Mouse (Mus musculus) liver, adult 2 months (tissue): ENCODE measurements at regions not wholly inside any gene's neighbourhood (a gene's known extent, or its start where the extent isn't known, plus 50 kb on each side); places are given as distances from the start of the nearest gene placed in this dataset.
A peak's percentile ranks its signal among the peaks of the same experiment; 100 is the strongest.

Source experiments
- DNase-seq: peaks from one replicate; pipeline ENCODE4 v3.0.0-alpha.2; 2011; ENCODE audit warnings: low read depth, low spot score; ENCODE audit errors: extremely low read depth
- H3K27ac ChIP-seq: fragments of 200-500 bp; replicated peaks from 2 replicates; pipeline ENCODE4 v1.5.1; 2012; ENCODE audit warnings: low read depth, mild to moderate bottlenecking, control low read depth, inconsistent platforms, low read length; ENCODE audit not compliant: insufficient read depth
- H3K27me3 ChIP-seq: fragments of 200-500 bp; 2 replicates; pipeline ENCODE4 v1.6.1; 2012; ENCODE audit warnings: mild to moderate bottlenecking, moderate library complexity, low read length, inconsistent platforms; ENCODE audit not compliant: control insufficient read depth, insufficient read depth
- H3K36me3 ChIP-seq: fragments of 200-500 bp; 2 replicates; pipeline ENCODE4 v1.6.1; 2012; ENCODE audit warnings: low read length, inconsistent platforms; ENCODE audit not compliant: control insufficient read depth, insufficient read depth
- H3K4me1 ChIP-seq: fragments of 200-500 bp; 2 replicates; pipeline ENCODE4 v1.6.1; 2011; ENCODE audit warnings: low read length; ENCODE audit not compliant: control insufficient read depth, insufficient read depth
- H3K4me3 ChIP-seq: fragments of 200-500 bp; 2 replicates; pipeline ENCODE4 v1.5.1; 2011; ENCODE audit warnings: low read depth, mild to moderate bottlenecking, control low read depth, low read length, moderate library complexity; ENCODE audit not compliant: insufficient read depth
- H3K79me2 ChIP-seq: fragments of 200-500 bp; 2 replicates; pipeline ENCODE4 v1.6.1; 2012; ENCODE audit warnings: inconsistent platforms, mild to moderate bottlenecking, low read length, moderate library complexity; ENCODE audit not compliant: control insufficient read depth, insufficient read depth
- H3K9ac ChIP-seq: fragments of 200-500 bp; 2 replicates; pipeline ENCODE4 v1.6.1; 2012; ENCODE audit warnings: low read depth, mild to moderate bottlenecking, control low read depth, inconsistent platforms, low read length
- CTCF ChIP-seq: fragments of 200-500 bp; IDR thresholded peaks from 2 replicates; pipeline ENCODE4 v1.5.1; 2011; ENCODE audit warnings: low read depth, low read length, control low read depth
- POLR2A ChIP-seq: fragments of 200-500 bp; IDR thresholded peaks from 2 replicates; pipeline ENCODE4 v1.6.1; 2011; ENCODE audit warnings: low read length, control low read depth; ENCODE audit not compliant: insufficient read depth; ENCODE audit errors: extremely low read depth
- WGBS: fragments of 180-500 bp; shearing (Covaris S2); methylation state at CpG from one replicate; pipeline ENCODE4 v1.1.7; 2018; 5-methylcytosine and 5-hydroxymethylcytosine counted together

DNA sequence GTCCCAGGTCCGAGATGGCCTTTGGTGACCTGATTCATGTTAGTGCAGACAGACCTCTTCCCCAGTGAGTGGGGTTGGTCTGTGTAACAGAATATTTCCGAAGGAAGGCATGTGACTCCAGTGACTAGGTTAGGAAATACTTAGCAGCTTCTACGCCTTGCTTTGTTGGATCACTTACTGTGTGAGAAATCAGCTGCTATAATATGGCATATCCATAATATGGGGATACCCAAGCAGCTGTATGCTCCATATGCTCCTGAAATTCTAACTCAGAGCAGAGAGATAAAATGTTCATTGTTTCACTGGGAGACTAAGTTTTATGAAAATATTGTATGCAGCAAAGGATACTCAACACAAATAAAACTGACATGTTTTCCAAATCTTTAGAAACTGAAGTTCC lies 318.1 kb upstream of the Klf3 start:
- TF ChIP-seq POLR2A (no peak), CTCF (no peak)
- Histone ChIP-seq H3K4me3 (no peak overlapping the region), H3K79me2 (no peaks in the 10 kb centered on the region), H3K27ac (no peak overlapping the region), H3K9ac (no peak overlapping the region), H3K27me3 (no peaks in the 10 kb centered on the region), H3K4me1 (no peaks in the 10 kb centered on the region), H3K36me3 (no peaks in the 10 kb centered on the region)
- WGBS = 78% methylated on average over 3 of the region's 3 CpGs
- DNase-seq = no peak

DNA sequence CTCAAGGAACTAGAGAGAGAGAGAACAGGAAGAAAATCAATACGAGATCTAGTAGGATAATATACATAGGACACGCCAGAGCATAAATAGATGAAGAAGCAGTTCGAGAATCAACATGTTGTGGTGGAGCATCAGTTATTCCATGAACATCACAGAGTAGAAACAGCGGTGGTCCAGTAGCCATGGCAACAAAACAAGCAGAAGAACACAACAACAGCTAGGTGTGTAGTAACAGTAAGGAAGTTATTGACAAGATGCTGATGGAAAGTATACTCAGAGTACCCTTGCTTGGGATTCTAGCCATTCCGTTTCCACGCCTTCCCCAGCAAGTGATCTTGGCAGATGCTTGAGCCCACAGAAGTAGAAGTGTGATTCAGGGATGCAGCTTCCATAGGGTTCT lies 317.3 kb upstream of the Klf3 start:
- Histone ChIP-seq H3K36me3 (no peaks in the 10 kb centered on the region), H3K4me3 (no peak overlapping the region), H3K79me2 (no peaks in the 10 kb centered on the region), H3K27me3 (no peaks in the 10 kb centered on the region), H3K4me1 (no peaks in the 10 kb centered on the region), H3K27ac (no peak overlapping the region), H3K9ac (no peak overlapping the region)
- 96% methylated on average over 6 of the region's 6 CpGs for WGBS
- DNase-seq = no peak
- no peak for TF ChIP-seq POLR2A
- no peak for TF ChIP-seq CTCF

DNA sequence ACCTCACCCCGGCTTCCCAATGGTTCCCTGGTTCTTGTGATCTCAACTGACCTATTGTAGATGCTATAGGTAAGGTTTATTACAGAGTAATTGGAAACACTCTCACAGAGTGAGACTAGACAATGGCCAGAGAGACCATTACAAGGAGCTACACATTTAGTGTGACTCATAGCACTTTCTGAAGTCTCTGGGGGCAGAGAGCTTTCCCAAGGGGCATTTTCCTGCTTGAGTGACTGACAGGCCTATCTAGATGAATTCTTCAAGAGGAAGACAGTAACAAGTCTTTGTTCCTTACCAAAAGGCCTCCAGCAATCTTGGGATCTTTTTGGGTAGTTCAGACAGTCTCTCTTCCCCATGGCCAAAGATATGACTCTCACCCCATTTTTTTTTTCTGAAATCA lies 316.4 kb upstream of the Klf3 start:
- DNase-seq = no peak
- Histone ChIP-seq H3K27ac (no peak overlapping the region), H3K36me3 (no peaks in the 10 kb centered on the region), H3K79me2 (no peaks in the 10 kb centered on the region), H3K27me3 (no peaks in the 10 kb centered on the region), H3K9ac (no peak overlapping the region), H3K4me3 (no peak overlapping the region), H3K4me1 (no peaks in the 10 kb centered on the region)
- 97% methylated on average over 1 of the region's 1 CpGs for WGBS
- no peak for TF ChIP-seq POLR2A
- no peak for TF ChIP-seq CTCF

DNA sequence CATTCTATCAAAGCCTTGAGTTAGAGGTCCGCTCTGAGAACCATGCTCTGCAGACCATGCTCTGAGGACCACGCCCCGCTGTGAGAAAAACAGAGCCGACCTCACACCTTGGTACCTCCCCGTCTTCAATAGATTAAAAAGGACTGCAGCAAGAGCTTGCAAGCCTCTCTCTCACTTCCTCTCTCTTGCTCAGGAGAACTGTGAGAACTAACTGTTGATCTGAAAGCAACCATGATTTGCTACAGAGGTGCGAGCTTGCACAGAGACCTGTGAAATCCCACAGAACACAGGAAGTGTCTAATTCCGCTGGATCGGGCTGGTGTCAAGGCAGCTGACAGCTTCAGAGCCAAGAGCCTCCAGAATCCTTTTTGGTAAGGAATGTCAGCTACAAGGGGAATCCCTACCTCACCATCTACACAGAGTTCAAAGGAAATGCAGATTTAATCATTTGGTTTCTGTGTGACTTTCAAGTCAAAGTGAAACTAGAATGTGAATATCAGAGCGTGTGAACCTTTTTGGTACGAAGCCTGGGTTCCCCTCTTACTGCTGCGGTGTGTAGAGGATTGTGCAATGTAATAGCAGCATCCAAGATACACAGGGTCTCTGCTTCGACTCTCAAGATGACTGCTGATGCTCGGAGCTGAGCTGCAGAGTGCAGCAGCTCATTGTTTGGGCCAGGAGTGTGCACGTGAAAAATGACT lies 315.3 kb upstream of the Klf3 start:
- peak; percentile 16 for DNase-seq
- no peak overlapping the region for H3K9ac ChIP-seq
- peak overlapping the region; percentile 36 for H3K27ac ChIP-seq
- no peak for TF ChIP-seq CTCF
- no peak for TF ChIP-seq POLR2A
- H3K4me3 ChIP-seq = no peak overlapping the region; the same call in 1 of the 2 replicates
- no peaks in the 10 kb centered on the region for H3K4me1 ChIP-seq
- WGBS = 62% methylated on average over 14 of the region's 14 CpGs
- H3K79me2 ChIP-seq = no peaks in the 10 kb centered on the region
- H3K36me3 ChIP-seq = no peaks in the 10 kb centered on the region
- H3K27me3 ChIP-seq = no peaks in the 10 kb centered on the region

DNA sequence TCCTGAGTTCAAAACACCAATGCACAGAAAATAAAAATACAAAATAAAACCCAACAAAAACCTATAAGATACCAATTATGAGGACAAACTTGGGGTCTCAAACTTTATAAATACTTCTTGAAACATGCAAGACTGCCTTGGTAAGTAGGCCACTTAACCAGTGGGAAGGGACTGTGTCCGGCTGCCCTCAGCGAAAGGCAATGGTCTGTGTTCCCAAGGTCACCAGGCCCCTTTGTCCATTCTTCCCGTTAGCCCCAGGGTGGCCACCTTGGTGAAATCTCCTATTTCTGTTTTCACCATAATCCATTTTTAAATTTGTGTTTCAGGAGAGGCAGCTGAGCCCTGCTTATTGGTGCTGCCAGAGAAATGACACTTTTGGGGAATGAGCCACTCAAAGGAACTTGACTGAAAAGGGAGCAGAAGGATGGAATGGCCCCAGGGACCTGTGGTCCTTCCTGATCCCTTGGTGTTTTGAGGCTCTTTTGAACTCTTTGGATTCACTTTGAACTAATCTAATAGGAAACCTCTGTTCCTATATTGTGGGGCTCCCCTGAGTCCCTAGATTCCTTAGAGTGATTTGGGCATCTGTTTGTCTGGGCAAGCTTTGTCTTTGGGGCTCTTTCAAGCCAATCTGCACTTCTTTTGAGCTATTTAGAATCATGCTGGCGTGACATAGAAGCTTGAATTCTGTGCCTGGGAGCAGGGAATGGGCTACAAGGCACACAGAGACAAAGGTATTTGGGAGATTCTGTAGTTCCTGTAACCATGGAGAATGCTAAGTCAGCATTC lies 313.3 kb upstream of the Klf3 start:
- Histone ChIP-seq H3K36me3 (no peaks in the 10 kb centered on the region), H3K27me3 (no peaks in the 10 kb centered on the region), H3K9ac (no peak overlapping the region), H3K79me2 (no peaks in the 10 kb centered on the region), H3K4me1 (no peaks in the 10 kb centered on the region), H3K27ac (no peak overlapping the region), H3K4me3 (no peak overlapping the region)
- no peak for DNase-seq
- no peak for TF ChIP-seq POLR2A
- no peak for TF ChIP-seq CTCF
- WGBS = 93% methylated on average over 4 of the region's 4 CpGs

DNA sequence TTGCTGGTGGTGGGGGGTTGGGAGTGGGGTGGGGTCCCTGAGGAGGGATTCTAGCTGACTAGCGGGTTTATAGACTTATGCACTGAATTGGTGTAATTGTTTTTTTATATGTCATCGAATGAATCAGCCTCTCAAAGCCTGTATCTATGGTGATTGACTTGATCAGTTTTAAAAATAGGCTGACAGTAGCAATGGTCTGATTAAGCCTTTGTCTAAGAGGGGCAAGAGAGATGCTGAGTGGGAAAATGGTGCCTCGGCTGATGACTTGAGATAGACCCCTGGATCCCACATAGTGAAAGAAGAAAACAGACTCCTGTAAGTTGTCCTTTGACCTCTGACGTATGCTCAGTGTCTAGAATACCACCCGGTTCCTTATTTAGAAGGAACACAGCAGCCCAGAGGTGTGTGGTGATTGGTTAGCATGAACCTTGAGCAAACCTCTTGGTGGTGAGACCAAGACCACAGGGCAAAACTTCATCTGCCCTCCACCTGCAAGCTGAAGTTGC lies 312.7 kb upstream of the Klf3 start:
- H3K4me3 ChIP-seq = no peak overlapping the region
- no peak overlapping the region for H3K27ac ChIP-seq
- H3K9ac ChIP-seq = no peak overlapping the region
- 85% methylated on average over 5 of the region's 5 CpGs for WGBS
- no peaks in the 10 kb centered on the region for H3K36me3 ChIP-seq
- no peak for TF ChIP-seq CTCF
- H3K79me2 ChIP-seq = no peaks in the 10 kb centered on the region
- DNase-seq = no peak
- H3K27me3 ChIP-seq = no peaks in the 10 kb centered on the region
- H3K4me1 ChIP-seq = no peaks in the 10 kb centered on the region
